Mouse (Mus musculus) forebrain, embryonic 16.5 days (tissue): Measurements from ENCODE around the gene Yme1l1. TPM values are rescaled to one million over a fixed set of nuclear protein-coding genes. Genes with fewer than 3 reads are reported as not detected.

ENCODE experiments used
- ATAC-seq: fragments of 200-750 bp; cut with Nextera tagmentation; 2 replicates; pipeline ENCODE4 v1.8.0; 2017; ENCODE audit warnings: mild to moderate bottlenecking, moderate library complexity
- H3K27ac ChIP-seq: fragments of 300-500 bp; sonication (generic); 2 replicates; pipeline ENCODE4 v1.5.1; 2014; ENCODE audit warnings: low read length, control low read depth
- H3K27me3 ChIP-seq: fragments of 300-500 bp; sonication (generic); replicated peaks from 2 replicates; pipeline ENCODE4 v1.6.1; 2014; ENCODE audit warnings: low read length; ENCODE audit not compliant: control insufficient read depth, insufficient read depth
- H3K36me3 ChIP-seq: fragments of 300-500 bp; sonication (generic); 2 replicates; pipeline ENCODE4 v1.6.1; 2014; ENCODE audit not compliant: control insufficient read depth, insufficient read depth
- H3K4me1 ChIP-seq: fragments of 300-500 bp; sonication (generic); replicated peaks from 2 replicates; pipeline ENCODE4 v1.6.1; 2014; ENCODE audit warnings: low read length; ENCODE audit not compliant: control insufficient read depth, insufficient read depth
- H3K4me2 ChIP-seq: fragments of 300-500 bp; sonication (generic); 2 replicates; pipeline ENCODE4 v1.6.1; 2014; ENCODE audit warnings: mild to moderate bottlenecking, low read length, control low read depth
- H3K4me3 ChIP-seq: fragments of 300-500 bp; sonication (generic); replicated peaks from 2 replicates; pipeline ENCODE4 v1.5.1; 2014; ENCODE audit warnings: mild to moderate bottlenecking, low read length, control low read depth
- H3K9ac ChIP-seq: fragments of 300-500 bp; sonication (generic); replicated peaks from 2 replicates; pipeline ENCODE4 v1.6.1; 2014; ENCODE audit warnings: low read depth, low read length, control low read depth
- H3K9me3 ChIP-seq: fragments of 300-500 bp; sonication (generic); 2 replicates; pipeline ENCODE4 v1.6.1; 2016; ENCODE audit warnings: low read length; ENCODE audit not compliant: control insufficient read depth
- WGBS: fragments of 180-500 bp; shearing (Covaris S2); extraction: QIAGEN DNeasy Blood & Tissue Kit; methylation state at CpG from one replicate; pipeline ENCODE4 v1.1.7; 2014; 5-methylcytosine and 5-hydroxymethylcytosine counted together
- polyA plus RNA-seq: library from polyadenylated mRNA; unstranded; fragments of >200 nt; fragmentation: Nextera tagmentation; extraction: Ambion mirVana; gene quantifications from 2 replicates; pipeline ENCODE4 v1.2.1, GENCODE M21; 2015

Gene Yme1l1
- polyA plus RNA-seq, 1 experiment from 2014 or later, result 76.0 TPM

GRCm38 (mm10) chr2:23213661-23214060 is 57.5 kb downstream of the Yme1l1 start:
- no peak overlapping the region for H3K4me2 ChIP-seq
- no peak overlapping the region for H3K27ac ChIP-seq
- H3K36me3 ChIP-seq, result no peaks in the 10 kb centered on the region
- H3K9ac ChIP-seq, result no peak overlapping the region
- no peaks in the 10 kb centered on the region for H3K4me1 ChIP-seq
- no peaks in the 10 kb centered on the region for H3K9me3 ChIP-seq
- 77% methylated on average over 5 of the region's 5 CpGs for WGBS
- no peak for ATAC-seq
- no peaks in the 10 kb centered on the region for H3K27me3 ChIP-seq
- no peak overlapping the region for H3K4me3 ChIP-seq

GRCm38 (mm10) chr2:23225199-23225598 is 69.0 kb downstream of the Yme1l1 start:
- Histone ChIP-seq H3K4me3 (no peak overlapping the region), H3K9ac (no peak overlapping the region), H3K36me3 (no peaks in the 10 kb centered on the region), H3K9me3 (no peaks in the 10 kb centered on the region), H3K27ac (no peak overlapping the region), H3K4me2 (no peak overlapping the region), H3K4me1 (no peaks in the 10 kb centered on the region), H3K27me3 (no peaks in the 10 kb centered on the region)
- WGBS, result 73% methylated on average over 6 of the region's 7 CpGs
- no peak for ATAC-seq

- 47% methylated on average over 2 of the region's 2 CpGs for WGBS
These were observed 72.3 kb downstream of the Yme1l1 start for GRCm38 (mm10) chr2:23228463-23228862.

GRCm38 (mm10) chr2:23234065-23234773 is 78.0 kb downstream of the Yme1l1 start:
- Histone ChIP-seq H3K4me2 (peak overlapping the region; percentile 68), H3K4me3 (peak overlapping the region; percentile 49), H3K27ac (no peak overlapping the region), H3K4me1 (no peaks in the 10 kb centered on the region), H3K36me3 (no peaks in the 10 kb centered on the region), H3K9me3 (no peaks in the 10 kb centered on the region), H3K9ac (peak overlapping the region; percentile 45), H3K27me3 (no peaks in the 10 kb centered on the region)
- ATAC-seq, result peak; percentile 55
- 0% methylated on average over 29 of the region's 50 CpGs for WGBS

More at GRCm38 (mm10) chr2:23228463-23228862, 72.3 kb downstream of the Yme1l1 start:
- Histone ChIP-seq H3K4me3 (no peak overlapping the region), H3K9ac (no peak overlapping the region), H3K4me1 (no peaks in the 10 kb centered on the region), H3K36me3 (no peaks in the 10 kb centered on the region), H3K27ac (no peak overlapping the region), H3K4me2 (no peak overlapping the region), H3K27me3 (no peaks in the 10 kb centered on the region), H3K9me3 (no peaks in the 10 kb centered on the region)
- no peak for ATAC-seq

Other genes starting within 250 kb of the Yme1l1 start
- 65.3 and 66.9 TPM in 2 replicates for gene Abi1, start 116.1 kb upstream of the Yme1l1 start, polyA plus RNA-seq
- 81.7 and 83.2 TPM in 2 replicates for gene Acbd5, start 88.2 kb upstream of the Yme1l1 start, polyA plus RNA-seq
- 4.2 and 4.7 TPM in 2 replicates for gene Mastl, start 345 bp upstream of the Yme1l1 start, polyA plus RNA-seq
- 0.15 TPM in 1 of 2 replicates, not detected in the other for gene 4931423N10Rik, start 51.1 kb downstream of the Yme1l1 start, polyA plus RNA-seq
- 8.2 and 9.6 TPM in 2 replicates for gene Nxph2, start 164.9 kb downstream of the Yme1l1 start, polyA plus RNA-seq